Mouse (Mus musculus) neural tube, embryonic 12.5 days (tissue): ENCODE results near the gene Slc23a4. TPM values are rescaled to one million over a fixed set of nuclear protein-coding genes. Genes with fewer than 3 reads are reported as not detected.

Experiments used
- ATAC-seq: fragments of 200-750 bp; cut with Nextera tagmentation; 2 replicates; pipeline ENCODE4 v1.8.0; 2017; ENCODE audit warnings: low read depth, mild to moderate bottlenecking, moderate TSS enrichment, moderate library complexity; ENCODE audit not compliant: low FRiP score
- H3K27ac ChIP-seq: fragments of 300-500 bp; sonication (generic); 2 replicates; pipeline ENCODE4 v1.5.1; 2016
- H3K27me3 ChIP-seq: fragments of 300-500 bp; sonication (generic); replicated peaks from 2 replicates; pipeline ENCODE4 v1.6.1; 2016; ENCODE audit warnings: mild to moderate bottlenecking
- H3K36me3 ChIP-seq: fragments of 300-500 bp; sonication (generic); 2 replicates; pipeline ENCODE4 v1.6.1; 2016; ENCODE audit warnings: mild to moderate bottlenecking
- H3K4me1 ChIP-seq: fragments of 300-500 bp; sonication (generic); 2 replicates; pipeline ENCODE4 v1.6.1; 2016
- H3K4me2 ChIP-seq: fragments of 300-500 bp; sonication (generic); replicated peaks from 2 replicates; pipeline ENCODE4 v1.6.1; 2016; ENCODE audit warnings: mild to moderate bottlenecking
- H3K4me3 ChIP-seq: fragments of 300-500 bp; sonication (generic); 2 replicates; pipeline ENCODE4 v1.5.1; 2016
- H3K9ac ChIP-seq: fragments of 300-500 bp; sonication (generic); 2 replicates; pipeline ENCODE4 v1.6.1; 2016; ENCODE audit warnings: mild to moderate bottlenecking
- H3K9me3 ChIP-seq: fragments of 300-500 bp; sonication (generic); 2 replicates; pipeline ENCODE4 v1.6.1; 2016; ENCODE audit warnings: mild to moderate bottlenecking
- WGBS: fragments of 180-500 bp; shearing (Covaris S2); methylation state at CpG from one replicate; pipeline ENCODE4 v1.1.7; 2016; 5-methylcytosine and 5-hydroxymethylcytosine counted together
- polyA plus RNA-seq: library from polyadenylated mRNA; unstranded; fragments of >200 nt; fragmentation: Nextera tagmentation; extraction: Ambion mirVana; gene quantifications from 2 replicates; pipeline ENCODE4 v1.2.1, GENCODE M21; 2016

Gene Slc23a4
- polyA plus RNA-seq, 1 experiment from 2014 or later: 0.67 TPM

- no peak overlapping the region for H3K9ac ChIP-seq
- peaks cover 9% of the 10 kb centered on the region for H3K4me1 ChIP-seq
- H3K36me3 ChIP-seq: peaks cover 48% of the 10 kb centered on the region
- no peak overlapping the region for H3K4me2 ChIP-seq
- ATAC-seq: no peak
- H3K4me3 ChIP-seq: no peak overlapping the region
- H3K27ac ChIP-seq: no peak overlapping the region
- H3K27me3 ChIP-seq: no peaks in the 10 kb centered on the region
- 94% methylated on average over 4 of the region's 4 CpGs for whole genome bisulfite sequencing
- no peaks in the 10 kb centered on the region for H3K9me3 ChIP-seq
These were observed 81.5 kb downstream of the Slc23a4 start for GRCm38 (mm10) chr6:34906661-34907060.

GRCm38 (mm10) chr6:34906125-34906524 is 82.1 kb downstream of the Slc23a4 start:
- Histone ChIP-seq H3K27me3 (no peaks in the 10 kb centered on the region), H3K36me3 (peaks cover 51% of the 10 kb centered on the region)

GRCm38 (mm10) chr6:34904361-34904760 is 83.8 kb downstream of the Slc23a4 start:
- WGBS: 92% methylated on average over 6 of the region's 6 CpGs
- Histone ChIP-seq H3K9me3 (no peaks in the 10 kb centered on the region), H3K4me1 (peaks cover 1% of the 10 kb centered on the region; the same call in 1 of the 2 replicates), H3K9ac (no peak overlapping the region), H3K36me3 (peaks cover 57% of the 10 kb centered on the region), H3K4me3 (no peak overlapping the region), H3K4me2 (no peak overlapping the region), H3K27me3 (no peaks in the 10 kb centered on the region), H3K27ac (no peak overlapping the region)
- ATAC-seq: no peak

More at GRCm38 (mm10) chr6:34906125-34906524, 82.1 kb downstream of the Slc23a4 start:
- no peak for ATAC-seq
- no peak overlapping the region for H3K4me2 ChIP-seq
- no peak overlapping the region for H3K4me3 ChIP-seq
- H3K27ac ChIP-seq: no peak overlapping the region
- H3K9ac ChIP-seq: no peak overlapping the region
- peaks cover 9% of the 10 kb centered on the region for H3K4me1 ChIP-seq
- 90% methylated on average over 2 of the region's 2 CpGs for WGBS
- no peaks in the 10 kb centered on the region for H3K9me3 ChIP-seq

GRCm38 (mm10) chr6:34903851-34904250 is 84.4 kb downstream of the Slc23a4 start:
- Histone ChIP-seq H3K9me3 (no peaks in the 10 kb centered on the region), H3K36me3 (peaks cover 62% of the 10 kb centered on the region)

GRCm38 (mm10) chr6:34903441-34903840 is 84.8 kb downstream of the Slc23a4 start:
- Histone ChIP-seq H3K9ac (no peak overlapping the region), H3K4me2 (no peak overlapping the region), H3K36me3 (peaks cover 62% of the 10 kb centered on the region), H3K4me3 (no peak overlapping the region), H3K4me1 (no peaks in the 10 kb centered on the region), H3K27ac (no peak overlapping the region), H3K9me3 (no peaks in the 10 kb centered on the region), H3K27me3 (no peaks in the 10 kb centered on the region)
- ATAC-seq: no peak
- WGBS: 84% methylated on average over 5 of the region's 5 CpGs

More at GRCm38 (mm10) chr6:34903851-34904250, 84.4 kb downstream of the Slc23a4 start:
- Histone ChIP-seq H3K4me1 (no peaks in the 10 kb centered on the region; the same call in 1 of the 2 replicates), H3K4me2 (no peak overlapping the region), H3K27me3 (no peaks in the 10 kb centered on the region), H3K4me3 (no peak overlapping the region), H3K9ac (no peak overlapping the region), H3K27ac (no peak overlapping the region)
- ATAC-seq: no peak
- WGBS: 92% methylated on average over 10 of the region's 10 CpGs

- Histone ChIP-seq H3K36me3 (peaks cover 64% of the 10 kb centered on the region), H3K9me3 (no peaks in the 10 kb centered on the region), H3K27ac (no peak overlapping the region), H3K4me1 (no peaks in the 10 kb centered on the region), H3K9ac (no peak overlapping the region), H3K27me3 (no peaks in the 10 kb centered on the region), H3K4me3 (no peak overlapping the region), H3K4me2 (no peak overlapping the region)
- ATAC-seq: no peak
- WGBS: 89% methylated on average over 7 of the region's 7 CpGs
These were observed 85.6 kb downstream of the Slc23a4 start for GRCm38 (mm10) chr6:34902578-34902977.

GRCm38 (mm10) chr6:34901911-34902444 is 86.2 kb downstream of the Slc23a4 start:
- no peak overlapping the region for H3K4me3 ChIP-seq
- H3K9ac ChIP-seq: no peak overlapping the region
- H3K4me2 ChIP-seq: no peak overlapping the region
- WGBS: 72% methylated on average over 9 of the region's 9 CpGs
- H3K9me3 ChIP-seq: no peaks in the 10 kb centered on the region
- H3K27me3 ChIP-seq: no peaks in the 10 kb centered on the region
- H3K4me1 ChIP-seq: no peaks in the 10 kb centered on the region
- H3K27ac ChIP-seq: no peak overlapping the region
- H3K36me3 ChIP-seq: peaks cover 58% of the 10 kb centered on the region
- ATAC-seq: no peak

GRCm38 (mm10) chr6:34900990-34901389 is 87.2 kb downstream of the Slc23a4 start:
- Histone ChIP-seq H3K9me3 (no peaks in the 10 kb centered on the region), H3K27ac (no peak overlapping the region), H3K36me3 (peaks cover 51% of the 10 kb centered on the region), H3K4me3 (no peak overlapping the region), H3K27me3 (no peaks in the 10 kb centered on the region), H3K4me1 (no peaks in the 10 kb centered on the region; the same call in 1 of the 2 replicates), H3K9ac (no peak overlapping the region), H3K4me2 (no peak overlapping the region)
- ATAC-seq: no peak
- WGBS: 64% methylated on average over 2 of the region's 2 CpGs

GRCm38 (mm10) chr6:34899127-34899526 is 89.1 kb downstream of the Slc23a4 start:
- no peak overlapping the region for H3K27ac ChIP-seq
- no peaks in the 10 kb centered on the region for H3K9me3 ChIP-seq
- WGBS: 93% methylated on average over 2 of the region's 2 CpGs
- H3K4me1 ChIP-seq: no peaks in the 10 kb centered on the region; the same call in 1 of the 2 replicates
- no peaks in the 10 kb centered on the region for H3K27me3 ChIP-seq
- H3K36me3 ChIP-seq: peaks cover 52% of the 10 kb centered on the region
- no peak overlapping the region for H3K4me3 ChIP-seq
- ATAC-seq: no peak
- H3K4me2 ChIP-seq: no peak overlapping the region
- no peak overlapping the region for H3K9ac ChIP-seq

GRCm38 (mm10) chr6:34896168-34896780 is 91.9 kb downstream of the Slc23a4 start:
- no peak for ATAC-seq
- no peak overlapping the region for H3K4me3 ChIP-seq
- no peak overlapping the region for H3K27ac ChIP-seq
- H3K9ac ChIP-seq: no peak overlapping the region
- H3K9me3 ChIP-seq: no peaks in the 10 kb centered on the region
- H3K27me3 ChIP-seq: no peaks in the 10 kb centered on the region
- no peak overlapping the region for H3K4me2 ChIP-seq
- 59% methylated on average over 16 of the region's 16 CpGs for WGBS
- no peaks in the 10 kb centered on the region; the same call in 1 of the 2 replicates for H3K4me1 ChIP-seq
- H3K36me3 ChIP-seq: peaks cover 65% of the 10 kb centered on the region

- Histone ChIP-seq H3K4me3 (no peak overlapping the region), H3K27ac (no peak overlapping the region), H3K36me3 (peaks cover 67% of the 10 kb centered on the region), H3K4me2 (no peak overlapping the region), H3K27me3 (no peaks in the 10 kb centered on the region), H3K9ac (no peak overlapping the region), H3K9me3 (no peaks in the 10 kb centered on the region), H3K4me1 (no peaks in the 10 kb centered on the region; the same call in 1 of the 2 replicates)
- 88% methylated on average over 7 of the region's 7 CpGs for WGBS
- no peak for ATAC-seq
These were observed 92.6 kb downstream of the Slc23a4 start for GRCm38 (mm10) chr6:34895569-34895968.
